Mouse (Mus musculus) E14TG2a.4 (cell line): ENCODE measurements around the gene Vegfa.

Source experiments
- CTCF ChIP-seq: conservative IDR thresholded peaks from 2 replicates; pipeline ENCODE4 v1.5.1; 2014; ENCODE audit warnings: low read length
- POU5F1 ChIP-seq: IDR thresholded peaks from 2 replicates; pipeline ENCODE4 v1.6.1; 2014; ENCODE audit warnings: low read length, borderline replicate concordance

DNA sequence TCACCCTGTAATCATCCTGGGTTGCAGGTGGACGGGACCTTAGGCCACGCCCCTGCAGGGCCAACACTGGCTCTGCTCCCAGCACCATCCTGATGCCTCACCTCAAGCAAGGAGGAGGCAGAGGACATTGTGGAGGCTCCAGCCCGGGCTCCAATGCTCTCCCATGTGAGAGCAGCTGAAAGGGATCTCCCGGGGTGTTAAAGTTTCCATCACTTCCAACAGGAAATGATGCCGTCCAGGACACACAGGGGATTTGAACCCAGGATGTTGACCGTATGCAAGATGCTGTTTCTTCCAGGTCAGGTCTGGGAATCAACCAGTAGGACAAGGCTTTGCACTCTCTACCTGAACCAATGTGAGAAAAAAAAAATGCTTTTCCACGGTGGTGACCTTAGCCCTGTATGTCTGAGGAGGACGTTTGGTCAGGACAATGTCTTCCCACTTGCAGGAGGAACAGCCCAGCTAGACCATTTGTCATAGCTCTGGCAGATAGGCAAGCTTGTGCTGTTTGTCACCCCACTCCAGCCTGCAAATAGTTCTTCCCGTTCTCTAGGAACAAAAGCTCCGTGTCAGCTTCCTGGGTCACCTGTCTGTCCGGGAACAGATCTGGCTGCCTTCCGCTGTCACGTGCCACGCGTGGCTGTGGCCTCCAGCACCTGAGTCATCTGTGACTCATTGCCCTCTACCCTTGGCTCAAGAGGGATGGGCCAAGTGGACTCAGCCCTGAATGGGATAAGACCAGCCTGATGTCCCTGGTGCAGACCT, 28.3 kb downstream of the Vegfa start:
- no peak for TF ChIP-seq CTCF
- no peak for TF ChIP-seq POU5F1
